Mouse (Mus musculus): ENCODE measurements around the gene Hoxa3.

DNA sequence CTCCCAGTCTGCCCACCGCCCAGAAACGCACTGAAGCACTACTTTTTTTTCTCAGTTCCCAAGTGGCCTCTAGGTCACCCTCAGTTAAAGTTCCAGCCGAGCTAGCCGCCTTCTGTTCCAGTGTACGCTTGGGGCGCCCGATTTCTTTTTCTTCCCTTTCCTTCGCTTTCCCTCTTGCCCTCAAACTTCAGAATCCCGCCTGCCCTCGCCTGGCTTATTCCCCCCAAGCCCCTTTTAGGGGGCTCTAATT, 10.1 kb downstream of the Hoxa3 start:
- TF ChIP-seq NANOG (IDR thresholded peaks at IDR 0.05; ENCODE audit: borderline replicate concordance, low read length), result no peak
- TF ChIP-seq CTCF (conservative IDR thresholded peaks at IDR 0.05; ENCODE audit: low read length), result no peak
